Mouse (Mus musculus) embryonic facial prominence, embryonic 13.5 days (tissue): ENCODE measurements at regions not wholly inside any gene's neighbourhood (a gene's known extent, or its start where the extent isn't known, plus 50 kb on each side); places are given as distances from the start of the nearest gene placed in this dataset.
"Not testable (repeated sequence)": the region's sequence is repeated elsewhere in the genome, so short reads cannot be mapped to it uniquely, and the experiment has no call there.

Source experiments
- ATAC-seq: fragments of 200-750 bp; cut with Nextera tagmentation; 2 replicates; pipeline ENCODE4 v1.8.0; 2017; ENCODE audit warnings: low read depth; ENCODE audit not compliant: insufficient number of reproducible peaks, insufficient read depth, low FRiP score, low TSS enrichment
- H3K27ac ChIP-seq: fragments of 300-500 bp; sonication (generic); 2 replicates; pipeline ENCODE4 v1.5.1; 2015; ENCODE audit warnings: moderate library complexity, mild to moderate bottlenecking, inconsistent platforms
- H3K27me3 ChIP-seq: fragments of 300-500 bp; sonication (generic); 2 replicates; pipeline ENCODE4 v1.6.1; 2015; ENCODE audit warnings: mild to moderate bottlenecking, inconsistent platforms
- H3K36me3 ChIP-seq: fragments of 300-500 bp; sonication (generic); 2 replicates; pipeline ENCODE4 v1.6.1; 2015; ENCODE audit warnings: mild to moderate bottlenecking, inconsistent platforms
- H3K4me1 ChIP-seq: fragments of 300-500 bp; sonication (generic); 2 replicates; pipeline ENCODE4 v1.6.1; 2015; ENCODE audit warnings: inconsistent platforms
- H3K4me2 ChIP-seq: fragments of 300-500 bp; sonication (generic); 2 replicates; pipeline ENCODE4 v1.6.1; 2015; ENCODE audit warnings: moderate library complexity, mild to moderate bottlenecking, inconsistent platforms
- H3K4me3 ChIP-seq: fragments of 300-500 bp; sonication (generic); 2 replicates; pipeline ENCODE4 v1.5.1; 2015; ENCODE audit warnings: mild to moderate bottlenecking, inconsistent platforms
- H3K9ac ChIP-seq: fragments of 300-500 bp; sonication (generic); 2 replicates; pipeline ENCODE4 v1.6.1; 2015; ENCODE audit warnings: mild to moderate bottlenecking, inconsistent platforms
- H3K9me3 ChIP-seq: fragments of 300-500 bp; sonication (generic); 2 replicates; pipeline ENCODE4 v1.6.1; 2016; ENCODE audit warnings: inconsistent platforms
- WGBS: fragments of 180-500 bp; shearing (Covaris S2); methylation state at CpG from one replicate; pipeline ENCODE4 v1.1.7; 2015; ENCODE audit warnings: mixed read lengths; 5-methylcytosine and 5-hydroxymethylcytosine counted together

DNA sequence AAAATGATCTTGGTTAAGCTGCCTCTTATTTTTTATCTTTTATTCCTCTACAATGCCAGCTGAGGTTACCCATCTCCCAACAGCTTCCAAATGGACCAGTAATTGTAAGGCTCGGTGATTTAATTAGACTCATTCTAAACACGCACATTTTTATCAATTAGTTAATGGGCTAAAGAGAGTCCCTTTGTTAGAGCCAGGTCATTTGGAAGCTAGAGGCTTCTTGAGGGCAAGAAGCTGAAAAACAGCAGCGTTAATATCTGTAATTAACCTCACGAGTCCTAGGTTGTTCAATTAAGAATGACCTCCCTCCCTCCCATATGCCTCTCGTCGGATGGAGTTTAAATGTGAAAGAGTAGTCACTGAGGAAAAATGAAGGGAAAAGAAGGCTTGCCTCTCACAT, 66.5 kb downstream of the Otx2 start:
- Histone ChIP-seq H3K4me3 (no peak overlapping the region), H3K9me3 (no peaks in the 10 kb centered on the region), H3K36me3 (no peaks in the 10 kb centered on the region), H3K4me1 (no peaks in the 10 kb centered on the region), H3K9ac (no peak overlapping the region), H3K27me3 (peaks cover 3% of the 10 kb centered on the region; the same call in 1 of the 2 replicates), H3K27ac (no peak overlapping the region), H3K4me2 (no peak overlapping the region)
- 39% methylated on average over 6 of the region's 6 CpGs for whole genome bisulfite sequencing
- ATAC-seq, result no peak

- Histone ChIP-seq H3K4me1 (no peaks in the 10 kb centered on the region), H3K9me3 (no peaks in the 10 kb centered on the region), H3K4me2 (no peak overlapping the region), H3K36me3 (no peaks in the 10 kb centered on the region), H3K27me3 (no peaks in the 10 kb centered on the region), H3K9ac (no peak overlapping the region), H3K4me3 (no peak overlapping the region), H3K27ac (no peak overlapping the region)
- WGBS, result 80% methylated on average over 6 of the region's 6 CpGs
- ATAC-seq, result no peak
Measured at GRCm38 (mm10) chr14:48603490-48603889, 70.1 kb downstream of the Otx2 start.

GRCm38 (mm10) chr14:48594334-48594733, 79.3 kb downstream of the Otx2 start:
- Histone ChIP-seq H3K9ac (no peak overlapping the region), H3K4me1 (peaks cover 15% of the 10 kb centered on the region), H3K9me3 (no peaks in the 10 kb centered on the region), H3K4me2 (no peak overlapping the region), H3K27ac (no peak overlapping the region), H3K36me3 (no peaks in the 10 kb centered on the region), H3K27me3 (peaks cover 33% of the 10 kb centered on the region), H3K4me3 (no peak overlapping the region)
- ATAC-seq, result no peak
- 84% methylated on average over 5 of the region's 5 CpGs for WGBS

- no peak overlapping the region for H3K9ac ChIP-seq
- H3K4me3 ChIP-seq, result no peak overlapping the region
- 60% methylated on average over 8 of the region's 8 CpGs for WGBS
- peaks cover 15% of the 10 kb centered on the region for H3K4me1 ChIP-seq
- ATAC-seq, result no peak
- no peak overlapping the region for H3K27ac ChIP-seq
- no peaks in the 10 kb centered on the region for H3K36me3 ChIP-seq
- peaks cover 32% of the 10 kb centered on the region for H3K27me3 ChIP-seq
- H3K4me2 ChIP-seq, result no peak overlapping the region
- no peaks in the 10 kb centered on the region for H3K9me3 ChIP-seq
Measured at GRCm38 (mm10) chr14:48593363-48593762, 80.3 kb downstream of the Otx2 start.

GRCm38 (mm10) chr14:48591483-48592230, 82.0 kb downstream of the Otx2 start:
- peaks cover 14% of the 10 kb centered on the region for H3K4me1 ChIP-seq
- no peaks in the 10 kb centered on the region for H3K36me3 ChIP-seq
- H3K9me3 ChIP-seq, result no peaks in the 10 kb centered on the region
- no peak for ATAC-seq
- WGBS, result 63% methylated on average over 15 of the region's 15 CpGs
- no peak overlapping the region for H3K9ac ChIP-seq
- H3K27ac ChIP-seq, result no peak overlapping the region
- no peak overlapping the region for H3K4me2 ChIP-seq
- H3K27me3 ChIP-seq, result peaks cover 20% of the 10 kb centered on the region
- no peak overlapping the region for H3K4me3 ChIP-seq

DNA sequence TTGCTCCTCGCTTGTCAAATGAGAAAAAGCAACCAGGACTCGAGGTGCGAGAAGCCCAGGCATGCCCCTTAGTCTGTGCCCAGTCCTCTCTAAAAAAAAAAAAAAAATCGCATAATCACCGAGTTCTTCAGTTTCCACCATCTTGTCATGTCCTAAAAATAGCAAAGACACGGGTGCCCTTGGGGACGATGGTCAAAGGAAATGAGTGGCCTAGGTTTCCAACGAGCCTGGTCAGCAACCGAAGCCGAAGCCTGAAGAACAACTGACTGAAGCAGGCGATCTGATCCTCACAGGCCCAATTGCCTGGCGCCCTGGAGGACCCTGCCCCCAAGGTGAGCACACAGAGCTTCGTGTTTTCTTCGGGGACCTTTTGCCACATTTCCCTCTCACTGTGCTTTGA, 83.2 kb downstream of the Otx2 start:
- H3K27me3 ChIP-seq, result peaks cover 20% of the 10 kb centered on the region
- no peak overlapping the region for H3K9ac ChIP-seq
- peaks cover 5% of the 10 kb centered on the region for H3K4me1 ChIP-seq
- ATAC-seq, result no peak
- H3K36me3 ChIP-seq, result no peaks in the 10 kb centered on the region
- H3K27ac ChIP-seq, result no peak overlapping the region
- H3K9me3 ChIP-seq, result no peaks in the 10 kb centered on the region
- peak overlapping the region; percentile 45 for H3K4me2 ChIP-seq
- H3K4me3 ChIP-seq, result no peak overlapping the region
- WGBS, result 31% methylated on average over 14 of the region's 14 CpGs

- Histone ChIP-seq H3K9me3 (no peaks in the 10 kb centered on the region), H3K4me1 (peaks cover 5% of the 10 kb centered on the region), H3K27me3 (peaks cover 14% of the 10 kb centered on the region), H3K4me3 (no peak overlapping the region; the same call in 1 of the 2 replicates), H3K4me2 (peak overlapping the region; percentile 45), H3K27ac (no peak overlapping the region), H3K36me3 (no peaks in the 10 kb centered on the region), H3K9ac (no peak overlapping the region)
- 43% methylated on average over 15 of the region's 15 CpGs for WGBS
- no peak for ATAC-seq
Measured at GRCm38 (mm10) chr14:48589702-48590325, 83.8 kb downstream of the Otx2 start.

GRCm38 (mm10) chr14:48585820-48586219, 87.8 kb downstream of the Otx2 start:
- Histone ChIP-seq H3K9me3 (no peaks in the 10 kb centered on the region), H3K27ac (no peak overlapping the region), H3K36me3 (no peaks in the 10 kb centered on the region), H3K4me2 (no peak overlapping the region), H3K4me1 (peaks cover 5% of the 10 kb centered on the region), H3K4me3 (no peak overlapping the region), H3K27me3 (no peaks in the 10 kb centered on the region), H3K9ac (no peak overlapping the region)
- 95% methylated on average over 3 of the region's 3 CpGs for WGBS
- no peak for ATAC-seq

GRCm38 (mm10) chr14:48584571-48584970, 89.0 kb downstream of the Otx2 start:
- no peak overlapping the region for H3K27ac ChIP-seq
- H3K9ac ChIP-seq, result no peak overlapping the region
- no peaks in the 10 kb centered on the region for H3K27me3 ChIP-seq
- no peaks in the 10 kb centered on the region for H3K4me1 ChIP-seq
- H3K4me3 ChIP-seq, result no peak overlapping the region
- 58% methylated on average over 3 of the region's 3 CpGs for whole genome bisulfite sequencing
- no peak for ATAC-seq
- no peak overlapping the region for H3K4me2 ChIP-seq
- H3K9me3 ChIP-seq, result no peaks in the 10 kb centered on the region
- H3K36me3 ChIP-seq, result no peaks in the 10 kb centered on the region

- no peak for ATAC-seq
- no peak overlapping the region for H3K4me3 ChIP-seq
- WGBS, result 72% methylated on average over 3 of the region's 3 CpGs
- no peak overlapping the region for H3K27ac ChIP-seq
- no peak overlapping the region for H3K4me2 ChIP-seq
- H3K36me3 ChIP-seq, result no peaks in the 10 kb centered on the region
- H3K9me3 ChIP-seq, result no peaks in the 10 kb centered on the region
- H3K27me3 ChIP-seq, result no peaks in the 10 kb centered on the region
- no peak overlapping the region for H3K9ac ChIP-seq
- H3K4me1 ChIP-seq, result no peaks in the 10 kb centered on the region
Measured at GRCm38 (mm10) chr14:48583516-48583915, 90.1 kb downstream of the Otx2 start.

GRCm38 (mm10) chr14:48582080-48582479, 91.5 kb downstream of the Otx2 start:
- ATAC-seq, result no peak
- no peak overlapping the region for H3K4me2 ChIP-seq
- no peak overlapping the region for H3K27ac ChIP-seq
- H3K4me1 ChIP-seq, result no peaks in the 10 kb centered on the region
- H3K27me3 ChIP-seq, result no peaks in the 10 kb centered on the region
- WGBS, result 63% methylated on average over 1 of the region's 1 CpGs
- no peaks in the 10 kb centered on the region for H3K36me3 ChIP-seq
- no peak overlapping the region for H3K4me3 ChIP-seq
- no peaks in the 10 kb centered on the region for H3K9me3 ChIP-seq
- H3K9ac ChIP-seq, result no peak overlapping the region

- H3K27ac ChIP-seq, H3K9ac ChIP-seq, ATAC-seq, H3K4me3 ChIP-seq, H3K36me3 ChIP-seq, H3K4me2 ChIP-seq, H3K9me3 ChIP-seq, H3K27me3 ChIP-seq, H3K4me1 ChIP-seq: not testable (repeated sequence)
- 18% methylated on average over 2 of the region's 2 CpGs for whole genome bisulfite sequencing
Measured at GRCm38 (mm10) chr14:48581308-48581707, 92.3 kb downstream of the Otx2 start.
